Mouse (Mus musculus) ES-CJ7 (cell line): ENCODE measurements at regions not wholly inside any gene's neighbourhood (a gene's known extent, or its start where the extent isn't known, plus 50 kb on each side); places are given as distances from the start of the nearest gene placed in this dataset.

Source experiments
- DNase-seq: peaks from one replicate; pipeline ENCODE4 v3.0.0; 2011; ENCODE audit warnings: low read depth, low spot score

DNA sequence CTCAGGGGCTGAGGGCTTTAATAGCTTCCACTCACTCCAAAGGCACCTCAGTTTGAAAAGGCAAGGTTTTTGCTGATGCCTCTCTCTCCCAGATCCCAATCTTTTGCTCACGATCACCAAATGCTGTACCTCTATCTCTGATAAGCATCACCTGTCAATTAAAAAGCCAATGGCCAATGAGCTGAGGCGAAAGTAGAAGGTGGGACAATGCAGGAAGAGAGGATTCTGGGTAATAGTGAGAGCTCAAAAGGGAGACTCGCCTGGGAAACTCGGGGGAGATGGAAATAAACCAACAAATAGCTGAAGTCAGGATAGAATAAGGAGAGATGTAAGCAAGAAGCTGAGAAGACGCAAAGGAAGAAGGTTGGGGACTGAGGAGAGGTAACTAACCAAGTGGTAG is 105.0 kb upstream of the Arid2 start:
- DNase-seq = peak; percentile 35

DNA sequence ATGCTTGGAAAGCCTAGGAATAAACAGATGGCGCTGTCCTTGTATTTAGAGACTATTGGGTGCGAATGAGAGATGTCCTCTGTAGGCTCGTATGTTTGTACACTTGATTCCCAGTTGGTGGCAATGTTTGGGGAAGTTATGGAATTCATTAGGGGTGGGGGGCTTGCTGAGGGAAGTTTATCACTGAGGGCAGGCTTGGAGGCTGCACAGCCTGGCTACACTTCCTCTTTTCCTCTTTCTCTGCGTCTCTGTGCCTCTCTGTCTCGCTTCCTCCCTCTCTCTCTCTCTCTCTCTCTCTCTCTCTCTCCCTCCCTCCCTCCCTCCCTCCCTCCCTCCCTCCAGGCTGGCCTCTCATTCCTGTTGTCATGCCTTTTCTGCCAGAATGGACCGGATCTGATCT is 104.2 kb upstream of the Arid2 start:
- no peak for DNase-seq

DNA sequence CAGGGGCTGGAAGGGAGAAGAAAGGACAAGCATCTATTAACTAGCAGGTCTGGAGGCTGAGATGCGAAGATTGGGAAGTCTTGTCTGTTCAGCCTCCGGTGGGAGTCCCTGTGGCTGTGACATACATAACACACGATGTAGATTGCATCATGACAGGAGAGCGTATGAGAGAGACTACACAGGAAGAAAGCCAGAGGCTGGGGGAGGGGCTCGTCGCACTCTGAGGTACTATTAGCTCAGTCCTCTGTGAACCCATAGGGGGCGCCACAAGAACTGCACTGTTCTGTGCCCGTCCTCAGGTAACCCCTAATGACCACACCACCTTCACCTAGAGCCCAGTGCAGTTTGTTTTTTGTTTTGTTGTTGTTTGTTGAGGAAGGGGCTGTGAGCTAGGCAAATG is 102.7 kb upstream of the Arid2 start:
- DNase-seq = peak; percentile 31

DNA sequence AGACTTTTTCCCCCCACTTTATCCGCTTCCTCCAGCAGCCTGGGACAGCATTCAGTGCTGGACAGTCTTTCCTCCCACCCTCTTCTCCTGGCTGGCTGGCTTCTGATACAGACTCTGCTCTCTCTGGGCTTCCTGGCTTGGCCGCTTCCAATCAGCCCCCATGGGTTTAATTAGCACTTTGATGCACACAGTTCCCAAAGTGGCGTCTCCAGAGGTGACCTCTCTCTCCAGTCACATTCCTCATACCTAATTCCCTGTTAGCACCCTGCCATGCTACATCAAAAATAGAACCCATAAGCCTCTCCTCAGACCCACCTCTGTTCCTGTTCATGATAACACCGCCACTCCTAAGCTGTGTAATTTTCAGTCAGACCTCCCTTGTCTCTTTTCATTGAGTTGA is 101.9 kb upstream of the Arid2 start:
- DNase-seq = no peak

DNA sequence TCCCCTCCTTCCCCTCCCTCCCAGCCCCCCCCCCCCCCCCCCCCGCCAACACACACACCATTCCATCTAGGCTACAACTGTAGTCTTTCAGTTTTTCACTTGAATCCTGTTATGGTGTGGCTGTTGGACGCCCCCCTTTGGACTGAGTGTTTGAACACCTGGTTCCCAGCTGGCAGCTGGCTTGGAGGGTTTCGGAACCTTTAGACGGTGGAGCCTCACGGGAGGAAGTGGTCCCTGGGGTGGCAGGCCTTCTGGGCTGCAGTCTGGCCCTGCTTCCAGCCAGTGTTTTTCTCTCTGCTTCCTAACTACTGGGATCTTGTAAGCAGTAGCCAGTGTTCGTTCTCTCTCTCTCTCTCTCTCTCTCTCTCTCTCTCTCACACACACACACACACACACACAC is 101.4 kb upstream of the Arid2 start:
- DNase-seq = no peak

DNA sequence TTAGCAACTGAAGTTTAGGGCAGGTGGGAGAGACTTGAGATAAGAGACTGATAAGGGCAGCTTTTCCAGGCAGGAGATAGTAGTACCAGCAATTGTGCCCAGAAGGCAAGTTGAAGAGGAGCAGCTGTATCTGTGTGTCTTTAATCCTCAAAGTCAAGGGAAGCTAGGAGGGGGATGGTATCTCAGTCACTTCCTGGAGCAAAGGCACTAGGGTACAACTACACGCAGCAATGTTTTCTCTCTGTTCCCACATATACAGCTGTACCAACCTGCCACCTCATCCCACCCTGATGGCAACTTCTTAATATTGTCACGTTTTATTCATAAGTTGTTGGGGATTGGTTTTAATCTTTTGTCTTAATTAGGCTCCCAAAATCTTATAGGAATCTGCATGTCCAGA is 97.8 kb upstream of the Arid2 start:
- no peak for DNase-seq

DNA sequence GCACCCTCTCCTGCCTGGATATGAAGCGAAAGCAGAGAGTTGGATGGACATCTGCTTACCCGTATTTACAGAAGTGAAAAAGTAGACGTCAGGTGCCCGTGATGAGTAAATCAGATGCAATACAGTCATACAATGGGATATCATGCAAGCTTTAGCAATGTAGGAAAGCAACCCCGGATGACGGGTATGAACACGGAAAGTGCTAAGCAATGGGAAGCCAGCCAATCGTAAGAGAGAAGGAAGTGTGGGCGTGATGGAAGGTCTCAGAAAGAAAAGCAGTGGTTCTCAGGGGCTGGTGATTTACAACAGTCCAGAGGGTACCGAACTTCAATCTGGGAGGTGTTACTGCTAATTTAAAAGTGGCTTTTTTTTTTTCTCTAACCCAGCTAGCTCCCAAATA is 89.9 kb upstream of the Arid2 start:
- peak; percentile 49 for DNase-seq

DNA sequence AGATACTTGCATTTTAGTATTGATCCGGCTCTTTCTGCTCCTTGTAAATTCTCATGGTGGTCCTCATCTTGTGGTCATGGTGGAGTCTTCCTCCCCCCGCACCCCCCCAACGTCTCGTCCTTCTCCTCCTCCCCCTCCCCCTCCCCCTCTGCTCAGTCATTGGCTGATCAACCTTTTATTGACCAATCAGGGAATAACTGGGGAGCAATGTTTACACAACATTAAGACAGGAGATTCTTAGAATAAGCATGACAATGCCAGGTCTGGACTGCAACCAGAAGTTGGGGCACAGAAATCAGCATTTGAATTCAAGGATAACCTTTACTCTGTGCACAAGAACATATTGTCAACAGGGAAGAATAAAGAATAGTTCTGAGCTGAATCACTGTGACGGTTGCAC is 89.4 kb upstream of the Arid2 start:
- DNase-seq = peak; percentile 77

DNA sequence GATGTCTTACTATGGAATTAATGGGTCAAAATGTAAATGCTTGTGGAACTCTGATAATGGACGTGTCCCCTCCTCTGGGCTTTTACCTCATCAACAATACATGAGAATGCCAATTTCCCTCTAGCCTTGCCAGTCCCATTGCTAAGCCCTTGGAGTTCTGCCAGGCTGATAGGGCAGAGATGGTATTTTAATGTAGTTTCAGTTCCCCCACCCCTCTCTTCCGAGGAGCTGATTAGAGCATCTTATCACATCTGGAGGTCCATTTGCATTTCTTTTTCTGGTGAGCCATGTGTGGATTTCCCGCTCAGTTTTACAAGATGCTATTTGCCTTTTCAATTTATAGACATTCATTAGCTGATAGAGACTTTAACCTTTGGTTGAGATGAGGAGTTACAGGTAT is 86.0 kb upstream of the Arid2 start:
- DNase-seq = no peak

DNA sequence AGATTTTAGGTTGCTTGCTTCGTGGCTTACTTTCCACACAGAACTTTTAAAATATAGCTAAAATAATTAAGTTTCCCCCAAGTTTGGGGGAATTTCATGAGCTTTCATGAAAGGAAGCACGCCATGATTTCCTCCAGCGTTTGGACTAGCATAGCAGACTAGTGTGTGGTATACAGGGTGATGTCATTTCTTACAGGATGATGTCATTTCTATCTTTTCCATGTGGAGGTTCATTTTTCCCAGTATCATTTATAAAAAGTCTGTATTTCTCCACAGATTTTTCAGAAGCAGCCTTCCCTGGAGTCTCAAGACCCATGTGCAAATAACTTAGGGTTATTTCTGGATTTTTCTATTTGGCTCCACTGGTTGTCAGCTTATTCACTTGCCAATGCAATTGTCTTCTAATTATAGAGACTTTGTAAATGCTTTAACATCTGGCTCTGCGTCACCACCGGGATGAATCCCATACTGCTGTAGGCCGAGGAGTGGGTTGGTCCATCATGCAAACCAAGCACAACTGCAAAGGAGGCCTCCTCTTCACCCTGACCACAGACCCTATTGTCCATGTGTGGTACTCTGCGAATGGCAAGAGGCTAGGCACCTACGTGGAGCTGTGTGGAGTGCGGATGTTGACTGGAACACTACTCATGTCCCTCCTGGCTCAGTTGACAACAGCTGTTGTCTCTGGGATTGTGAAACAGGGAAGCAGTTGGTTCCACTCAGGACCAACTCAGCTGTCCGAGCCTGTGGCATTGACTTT is 85.4 kb upstream of the Arid2 start:
- no peak for DNase-seq

DNA sequence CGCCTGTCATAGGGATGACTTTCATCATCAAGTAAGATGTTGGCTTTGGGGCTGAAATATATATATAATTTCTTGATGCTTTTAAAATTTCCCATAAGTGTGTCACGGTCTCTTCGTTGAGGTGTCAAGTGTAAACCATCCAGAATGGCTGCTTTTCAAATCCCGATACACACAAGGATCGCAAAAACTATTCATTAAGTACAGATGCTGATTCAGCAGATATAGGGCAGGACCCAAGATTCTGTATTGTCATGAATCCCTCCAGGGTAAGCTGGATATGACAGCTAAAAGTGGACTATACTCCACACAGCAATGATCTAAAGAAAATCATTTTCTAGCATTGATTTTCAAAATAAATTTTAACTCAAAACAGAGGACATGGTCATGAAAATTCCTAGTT is 83.1 kb upstream of the Arid2 start:
- no peak for DNase-seq

DNA sequence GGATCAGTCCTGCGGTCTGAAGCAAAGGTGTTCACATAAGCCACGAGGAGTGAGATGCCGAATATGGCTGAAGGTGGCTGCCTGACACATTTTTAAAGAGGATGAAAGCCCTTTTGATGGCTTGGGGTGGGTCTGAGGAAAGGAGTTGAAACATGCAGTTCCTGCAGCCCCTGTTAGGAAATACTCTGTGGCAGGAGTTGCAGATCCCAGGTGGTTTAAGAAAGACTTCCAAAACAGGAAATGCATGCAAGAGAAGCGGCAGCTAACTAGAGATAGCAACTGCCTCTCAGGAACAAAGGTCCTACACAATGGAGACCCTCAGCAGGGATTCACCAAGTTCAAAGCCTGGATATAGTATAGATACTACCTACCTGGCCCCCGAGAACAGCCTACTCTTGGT is 82.7 kb upstream of the Arid2 start:
- no peak for DNase-seq

DNA sequence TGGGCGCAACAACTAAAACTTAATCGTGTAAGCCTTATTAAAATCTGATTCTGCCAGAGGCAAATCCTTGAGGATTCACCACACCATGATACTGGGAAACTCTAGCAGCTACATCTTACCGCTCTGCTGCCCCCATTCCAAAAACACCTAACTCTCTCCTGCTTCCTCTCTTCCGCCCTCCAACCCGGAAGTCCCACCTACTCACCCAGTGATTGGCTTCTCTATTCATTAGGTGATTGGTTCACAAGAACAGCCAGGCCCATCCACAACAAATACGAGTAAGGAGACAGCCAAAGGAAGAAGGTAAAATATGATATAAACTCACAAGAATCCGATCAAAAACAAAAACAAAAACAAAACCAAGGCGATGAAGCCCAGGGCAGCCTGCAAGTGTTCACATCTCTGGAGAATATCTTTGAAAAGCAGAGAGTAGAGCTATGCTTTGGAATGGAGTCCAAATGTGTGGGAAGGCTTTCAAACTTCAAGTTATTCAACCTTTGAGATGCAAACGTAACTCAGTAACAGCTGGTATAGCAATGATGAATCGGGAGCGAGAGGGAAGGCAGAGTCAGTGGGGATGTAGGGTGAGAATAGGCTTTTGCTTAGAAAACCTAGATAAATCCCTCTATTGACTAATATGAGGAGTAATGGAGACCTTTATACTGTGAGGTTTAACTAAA is 76.5 kb upstream of the Arid2 start:
- peak; percentile 75 for DNase-seq

DNA sequence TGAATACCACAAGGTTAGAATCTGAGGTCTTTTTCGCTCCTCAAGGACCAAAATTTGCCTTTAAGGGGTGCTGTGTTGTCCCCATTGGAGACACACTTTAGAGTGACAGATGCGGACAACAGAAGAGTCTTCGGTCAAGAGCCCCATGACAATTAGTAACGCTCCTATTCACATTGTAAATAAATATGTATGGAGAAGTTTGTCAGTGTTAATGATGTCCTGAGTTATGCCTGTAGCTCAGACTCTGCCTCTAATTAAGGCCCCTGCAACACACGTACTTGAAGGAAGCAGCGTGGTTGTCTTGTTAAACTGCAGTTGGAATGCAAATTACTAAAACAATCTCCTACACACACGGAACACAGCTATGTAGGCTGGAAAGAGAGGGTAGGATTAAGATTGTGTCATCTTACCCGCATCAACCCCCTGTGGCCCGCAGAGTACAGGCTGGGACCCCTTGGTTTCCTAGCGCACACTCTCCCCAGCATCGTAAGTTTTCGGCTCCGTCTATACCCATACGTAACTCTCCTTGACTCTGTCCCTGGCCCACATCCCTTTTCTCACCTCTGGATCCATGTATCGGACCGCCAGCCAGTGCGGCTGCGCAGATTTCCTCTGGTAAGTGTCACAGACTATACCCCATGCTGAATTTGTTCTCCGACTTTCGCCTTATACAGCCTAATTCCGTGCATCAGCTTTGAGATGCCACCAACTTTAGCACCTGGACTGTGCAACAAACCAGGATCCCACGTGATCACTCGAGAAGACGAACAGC is 73.6 kb upstream of the Arid2 start:
- DNase-seq = peak; percentile 19

DNA sequence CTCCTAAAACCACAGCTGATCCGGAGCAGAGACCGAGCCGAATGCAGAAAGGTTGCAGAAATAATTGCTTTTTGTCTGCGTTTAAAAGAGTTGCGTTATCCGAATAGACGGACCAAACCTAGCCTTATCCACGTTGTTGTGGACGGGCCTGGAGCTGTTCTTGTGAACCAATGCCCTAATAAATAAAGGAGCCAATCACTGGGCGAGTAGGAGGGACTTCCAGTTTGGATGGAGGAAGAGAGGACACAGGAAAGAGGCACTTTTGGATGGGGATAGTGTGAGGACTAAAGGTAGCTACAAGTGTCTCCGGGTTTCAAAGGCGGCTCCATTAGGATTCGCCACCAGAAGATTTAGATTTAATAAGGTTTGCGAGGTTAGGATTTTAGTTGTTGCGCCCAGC is 69.4 kb upstream of the Arid2 start:
- DNase-seq = peak; percentile 55

DNA sequence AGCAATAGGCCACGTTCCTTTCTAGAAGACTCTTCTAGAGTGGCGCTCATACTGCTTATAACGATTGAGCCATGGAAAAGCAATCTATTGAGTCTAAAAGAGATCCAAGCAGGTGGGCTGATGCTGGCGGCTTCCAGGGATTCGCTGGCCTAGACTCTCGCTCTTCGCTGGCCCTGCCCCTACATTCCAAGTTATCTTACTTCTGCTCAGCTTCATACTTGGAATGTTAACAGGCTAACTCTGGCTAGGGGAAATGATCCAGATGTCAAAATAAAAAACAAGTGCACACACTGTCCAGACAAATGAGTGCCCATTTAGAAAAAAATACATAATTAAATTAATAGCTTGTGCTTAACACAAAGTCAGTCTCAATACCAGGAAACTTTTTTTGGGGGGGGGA is 67.6 kb upstream of the Arid2 start:
- no peak for DNase-seq

DNA sequence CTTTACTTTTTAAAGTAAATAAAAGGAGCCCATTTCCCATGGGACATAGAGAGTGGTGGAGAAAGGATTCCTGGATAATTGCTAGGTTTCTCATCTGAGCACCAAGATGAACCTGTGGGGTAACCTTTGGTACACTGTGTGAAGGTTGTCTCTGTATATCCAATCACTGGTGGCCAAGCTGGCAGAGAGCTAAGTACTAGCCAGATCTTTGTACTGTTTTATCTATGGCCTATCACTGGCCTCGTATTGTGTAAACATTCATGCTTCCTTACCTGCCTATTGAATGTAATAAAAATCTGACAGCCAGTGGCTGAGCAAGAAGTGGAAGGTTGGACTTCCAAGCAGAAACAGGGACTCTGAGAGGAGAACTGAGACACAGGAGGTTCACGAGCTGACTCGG is 55.3 kb upstream of the Arid2 start:
- DNase-seq = no peak

DNA sequence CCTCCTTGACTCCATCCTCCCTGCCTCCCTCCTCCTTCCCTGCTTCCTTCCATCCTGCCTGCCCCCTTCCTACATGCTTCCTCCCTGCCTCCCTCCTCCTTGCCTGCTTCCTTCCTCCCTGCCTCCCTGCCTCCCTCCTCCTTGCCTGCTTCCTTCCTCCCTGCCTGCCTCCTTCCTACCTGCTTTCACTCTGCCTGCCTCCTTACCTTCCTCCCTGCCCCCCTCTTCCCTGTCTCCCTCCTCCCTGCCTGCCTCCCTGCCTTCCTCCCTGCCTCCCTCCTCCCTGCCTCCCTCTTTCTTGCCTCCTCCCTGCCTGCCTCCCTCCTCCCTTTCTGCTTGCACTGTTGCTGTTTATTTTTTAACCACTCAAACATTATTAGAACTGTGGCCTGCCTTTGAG is 54.2 kb upstream of the Arid2 start:
- no peak for DNase-seq

DNA sequence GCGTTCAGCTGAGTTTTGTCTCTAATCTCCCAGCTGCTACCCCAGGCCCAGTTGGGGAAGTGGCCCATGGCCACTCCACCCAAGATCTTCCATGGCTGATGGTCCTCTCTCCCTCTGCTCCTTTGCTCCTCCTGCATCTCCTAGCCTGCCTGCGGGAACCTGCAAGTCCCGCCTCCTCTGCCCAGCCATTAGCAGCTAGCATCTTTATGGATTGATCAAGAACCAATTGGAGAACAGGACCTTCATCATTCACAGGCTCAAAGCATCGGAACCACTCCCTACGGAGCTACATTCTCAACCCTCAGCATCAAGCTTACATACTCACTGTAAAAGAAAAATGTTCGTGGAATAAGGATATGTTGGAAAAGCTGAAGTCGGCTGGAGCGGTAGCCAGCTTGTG is 52.5 kb upstream of the Arid2 start:
- peak; percentile 78 for DNase-seq
